Mouse (Mus musculus): ENCODE data around the gene Tsc22d4.
"Not testable (repeated sequence)": the region's sequence is repeated elsewhere in the genome, so short reads cannot be mapped to it uniquely, and the experiment has no call there.

The Tsc22d4 gene

DNA sequence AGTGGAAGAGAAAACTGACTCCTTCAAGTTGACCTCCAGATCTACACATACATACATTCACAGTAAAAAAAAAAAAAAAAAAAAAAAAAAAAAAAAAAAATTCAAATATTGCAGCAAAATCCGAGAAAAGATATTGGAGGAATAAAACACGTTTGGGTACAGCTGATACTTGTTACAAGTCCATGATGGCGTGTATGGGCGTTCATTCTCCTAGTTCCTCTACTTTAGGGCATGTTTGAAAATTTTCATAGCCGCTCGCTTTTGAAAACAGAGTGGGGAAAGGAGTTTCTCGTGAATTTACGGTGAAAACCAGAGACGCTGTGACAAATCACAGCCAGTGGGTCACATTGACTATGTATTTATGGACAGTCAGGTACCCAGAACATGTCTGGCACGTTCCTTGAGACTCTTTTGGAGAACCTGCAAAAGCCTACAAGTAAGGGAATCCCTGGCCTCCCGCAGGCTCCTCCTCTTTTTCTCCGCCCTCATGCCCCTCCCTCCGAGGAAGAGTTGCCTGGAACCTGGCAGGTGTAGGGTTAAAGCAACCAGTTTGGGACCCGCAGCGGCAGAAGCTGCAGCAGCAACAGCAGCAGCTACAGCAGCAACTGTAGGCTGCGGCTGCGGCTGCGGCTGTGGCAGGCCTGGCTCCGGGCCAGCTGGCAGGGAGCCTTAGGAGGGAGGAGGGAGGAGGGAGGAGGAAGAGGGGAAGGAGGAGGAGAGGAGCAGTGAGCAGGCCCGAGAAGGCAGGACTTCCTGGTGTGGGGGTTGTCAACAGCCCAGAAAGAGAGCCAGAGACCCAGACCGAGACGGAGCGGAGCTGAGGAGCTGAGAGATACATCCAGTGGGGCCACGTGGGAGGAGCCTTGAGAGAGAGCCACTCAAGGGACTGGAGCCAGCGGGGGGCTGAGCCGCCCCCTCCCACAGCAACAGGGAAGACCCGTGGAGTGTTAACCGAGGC lies at the start of gene Tsc22d4:
TSS of gene Tsc22d4 (plus strand) at position 517 of the 958 bp plus-strand sequence.
- DNase-seq, result peak; percentile 91

DNA sequence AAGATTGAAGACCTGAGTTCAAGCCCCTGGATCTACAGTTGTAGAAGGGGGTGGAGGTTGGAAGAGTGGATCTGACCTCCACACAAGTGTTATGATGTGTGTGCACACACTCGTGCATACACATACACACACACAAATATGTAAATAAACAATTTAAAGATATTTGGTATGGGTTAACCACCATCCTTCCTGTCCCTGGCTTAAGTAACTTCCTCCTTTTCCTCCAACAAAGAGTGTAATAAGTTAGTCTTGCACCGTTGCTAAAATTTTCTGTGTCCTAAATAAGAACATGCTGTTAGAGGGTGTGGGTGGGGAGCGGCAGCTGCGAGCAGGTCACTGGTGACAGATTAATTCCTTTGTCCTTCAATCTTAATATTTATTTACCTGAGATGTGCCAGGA lies 49.6 kb upstream of the Tsc22d4 start:
- DNase-seq, result no peak

DNA sequence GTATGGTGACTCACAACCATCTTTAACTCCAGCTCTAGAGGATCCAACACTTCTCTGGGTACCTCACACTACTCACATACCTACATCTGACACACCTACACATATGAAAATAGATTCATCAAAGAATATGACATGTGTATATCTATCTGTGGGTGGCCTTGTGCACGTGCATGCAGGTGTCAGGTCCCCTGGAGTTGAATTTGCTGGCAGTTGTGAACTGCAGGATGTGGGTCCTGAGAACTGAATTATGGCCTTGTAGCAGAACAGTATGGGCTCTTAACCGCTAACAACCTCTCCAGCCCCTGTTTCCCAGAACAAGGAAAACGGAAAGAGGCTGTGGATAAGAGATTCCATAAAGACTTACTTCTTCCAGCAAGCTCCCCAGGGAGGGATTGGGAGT lies 46.5 kb upstream of the Tsc22d4 start:
- DNase-seq, result no peak

GRCm38 (mm10) chr5:137699850-137700249 lies 45.7 kb upstream of the Tsc22d4 start:
- no peak for DNase-seq

DNA sequence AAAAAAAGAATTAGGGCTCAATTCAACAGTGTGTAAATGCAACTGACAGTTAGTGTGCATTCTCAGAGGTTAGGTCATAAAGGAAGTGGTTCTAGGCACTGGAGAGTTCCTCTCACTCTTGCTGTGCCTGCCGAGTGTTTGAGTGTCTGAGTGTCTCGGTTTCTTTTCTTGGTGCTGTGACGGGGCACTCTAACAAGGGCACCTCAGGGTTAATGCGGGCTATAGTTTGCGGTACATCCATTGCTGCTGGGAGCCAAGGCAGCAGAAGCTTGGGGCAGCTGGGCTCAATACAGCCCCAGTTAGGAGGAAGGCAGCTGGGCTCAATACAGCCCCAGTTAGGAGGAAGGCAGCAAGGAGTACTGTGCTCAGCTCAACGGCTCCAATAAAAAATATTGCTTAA lies 40.3 kb upstream of the Tsc22d4 start:
- no peak for DNase-seq

GRCm38 (mm10) chr5:137706913-137707633 lies 38.5 kb upstream of the Tsc22d4 start:
- DNase-seq, result peak; percentile 51

GRCm38 (mm10) chr5:137713454-137713853 lies 32.1 kb upstream of the Tsc22d4 start:
- DNase-seq, result no peak

GRCm38 (mm10) chr5:137715685-137716084 lies 29.8 kb upstream of the Tsc22d4 start:
- DNase-seq, result no peak

- DNase-seq, result no peak
Observed at GRCm38 (mm10) chr5:137718020-137718790, 27.3 kb upstream of the Tsc22d4 start.

DNA sequence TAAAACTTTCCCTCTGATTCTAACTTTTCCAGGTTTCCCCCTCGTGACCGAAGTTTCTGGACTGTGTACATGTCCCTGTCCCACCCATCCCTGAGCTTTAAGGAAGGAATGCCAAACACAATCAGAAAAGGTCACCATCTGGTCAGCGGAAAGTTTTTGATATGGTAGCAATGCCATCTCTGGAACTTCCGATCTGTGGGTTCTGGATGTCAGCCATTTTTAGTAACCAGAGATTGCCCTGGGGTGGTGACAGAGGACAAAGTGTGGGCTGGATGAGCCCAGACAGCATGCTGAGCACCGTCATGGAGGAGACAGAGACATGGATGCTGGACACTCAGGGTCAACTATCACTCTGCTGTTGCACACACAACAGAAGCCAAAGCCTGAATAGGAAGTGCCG lies 26.4 kb upstream of the Tsc22d4 start:
- no peak for DNase-seq

DNA sequence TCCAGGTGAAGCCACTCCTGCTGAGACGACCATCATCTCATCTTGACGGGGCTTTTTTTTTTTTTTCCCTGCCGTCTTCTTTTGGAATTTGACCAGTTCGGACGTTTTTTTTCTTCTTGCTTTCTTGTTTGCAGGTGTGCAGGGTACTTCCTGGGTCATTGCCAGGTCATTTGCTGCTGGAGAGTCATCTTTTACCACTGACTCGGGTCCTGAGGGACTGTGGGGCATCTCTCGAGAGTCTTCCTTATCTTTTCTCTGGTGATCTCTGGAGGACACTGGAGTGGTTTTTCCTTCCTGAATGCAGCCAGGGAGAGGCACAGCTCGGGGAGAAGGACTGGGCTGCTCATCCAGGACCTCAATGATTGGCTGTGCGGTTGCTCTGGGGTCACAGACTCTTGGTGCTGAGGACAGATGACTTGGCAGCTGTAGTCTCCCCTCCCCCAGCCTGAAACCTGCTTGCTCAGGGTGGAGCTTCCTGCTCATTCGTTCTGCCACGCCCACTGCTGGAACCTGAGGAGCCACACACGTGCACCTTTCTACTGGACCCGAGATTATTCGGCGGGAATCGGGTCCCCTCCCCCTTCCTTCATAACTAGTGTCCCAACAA lies 24.9 kb upstream of the Tsc22d4 start:
- DNase-seq, result not testable (repeated sequence)

DNA sequence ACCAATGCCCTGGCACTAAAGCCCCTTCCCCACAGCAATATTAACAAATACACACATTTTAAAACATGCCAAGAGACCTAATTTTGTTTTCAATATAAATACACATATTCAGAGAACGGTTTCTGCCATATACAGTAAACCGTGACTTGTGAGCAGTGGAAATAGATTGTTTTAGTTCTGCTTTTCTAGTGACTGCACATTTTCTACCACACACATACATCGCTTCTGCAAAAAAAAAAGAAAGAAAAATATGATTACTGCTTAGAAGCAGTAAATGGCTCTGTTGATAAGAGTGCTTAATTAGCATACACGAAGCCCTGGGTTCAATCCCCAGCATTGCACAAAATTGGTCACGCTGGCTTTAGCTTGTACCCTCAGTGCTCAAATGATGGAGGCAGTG lies 21.7 kb upstream of the Tsc22d4 start:
- DNase-seq, result no peak

DNA sequence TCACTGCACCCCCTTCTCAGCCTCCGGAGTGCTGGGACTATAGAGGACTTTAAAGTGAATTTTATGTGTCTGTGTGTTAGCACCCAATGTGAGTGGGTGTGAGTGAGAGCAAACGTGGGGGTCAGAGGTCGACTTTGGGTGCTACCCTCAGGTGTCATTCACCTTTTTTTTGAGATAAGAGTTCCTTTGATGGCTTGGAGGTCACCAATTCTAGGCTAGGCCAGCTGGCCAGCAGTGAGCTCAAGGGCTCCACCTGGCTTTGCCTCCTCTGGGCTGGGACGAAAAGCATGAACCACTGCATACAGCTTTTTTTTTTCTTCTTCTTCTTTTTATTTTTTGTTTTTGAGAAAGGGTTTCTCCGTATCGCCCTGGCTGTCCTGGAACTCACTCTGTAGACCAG lies 18.8 kb upstream of the Tsc22d4 start:
- DNase-seq, result no peak

GRCm38 (mm10) chr5:137733638-137734288 lies 11.8 kb upstream of the Tsc22d4 start:
- DNase-seq, result no peak

DNA sequence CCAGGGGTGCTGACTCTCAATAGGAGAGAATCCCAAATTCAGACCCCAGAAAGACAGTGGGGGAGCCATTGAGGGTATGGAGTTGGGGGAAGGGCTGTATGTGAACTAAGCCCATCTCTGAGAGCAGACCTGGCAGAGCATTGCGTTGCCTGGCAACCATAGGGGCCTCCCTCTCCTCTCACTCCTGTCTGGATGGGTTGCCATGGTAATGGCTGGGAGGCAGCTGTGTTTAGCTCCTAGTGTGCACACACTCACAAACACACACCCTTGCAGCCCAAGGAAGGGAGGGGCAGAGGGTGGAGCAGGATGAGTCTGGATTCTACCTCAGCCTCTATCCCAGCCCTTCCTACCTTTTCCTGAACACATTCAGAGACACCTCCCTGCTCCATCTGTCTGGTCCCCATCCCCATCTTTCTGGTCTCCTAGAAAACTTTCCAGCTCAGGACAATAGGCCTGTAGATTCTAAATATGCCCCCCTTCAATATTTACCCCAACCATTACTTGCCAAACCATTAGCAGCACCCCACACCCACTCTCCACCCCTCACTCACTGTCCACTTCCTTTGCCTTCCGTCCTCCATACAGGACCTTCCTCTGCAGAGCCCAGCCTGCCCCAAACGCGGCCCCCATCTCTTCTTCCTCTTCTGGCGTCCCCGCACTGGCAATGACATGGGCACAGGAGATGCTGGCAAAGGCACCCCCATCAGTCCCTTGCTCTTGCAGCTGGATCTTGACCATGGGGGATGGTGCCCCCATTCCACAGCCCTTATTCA lies 11.1 kb upstream of the Tsc22d4 start:
- no peak for DNase-seq

DNA sequence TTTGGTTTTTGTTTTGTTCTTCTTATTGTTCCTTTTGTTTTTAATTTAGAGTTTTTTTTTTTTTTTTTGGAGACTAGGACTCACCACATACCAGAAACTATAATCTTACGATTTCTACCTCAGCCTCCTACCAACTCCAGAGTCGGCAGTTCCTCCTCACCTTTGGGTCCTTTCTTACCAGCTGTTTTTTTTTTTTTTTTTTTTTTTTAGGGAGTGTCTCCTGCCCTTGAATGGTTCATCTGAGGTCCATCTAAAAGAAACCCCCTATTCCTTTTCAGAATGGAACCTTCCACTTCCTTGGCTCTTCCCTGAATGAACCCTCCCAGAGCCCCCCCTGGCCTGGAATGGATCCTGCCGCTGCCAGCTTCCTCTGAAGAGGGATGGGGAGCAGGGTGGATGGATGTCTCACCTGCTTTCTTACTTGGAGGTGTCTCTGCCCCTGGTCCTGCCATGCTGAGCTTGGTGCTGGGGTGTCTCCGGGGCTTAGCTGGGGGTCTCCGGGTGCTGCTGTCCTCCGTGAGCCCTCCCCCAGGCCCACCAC lies 8.1 kb upstream of the Tsc22d4 start:
- DNase-seq, result no peak

- no peak for DNase-seq
Observed at GRCm38 (mm10) chr5:137738516-137738915, 7.0 kb upstream of the Tsc22d4 start.

- peak; percentile 44 for DNase-seq
Observed at GRCm38 (mm10) chr5:137739471-137739870, 6.1 kb upstream of the Tsc22d4 start.

- no peak for DNase-seq
Observed at GRCm38 (mm10) chr5:137740506-137740905, 5.0 kb upstream of the Tsc22d4 start.

- peak; percentile 87 for DNase-seq
Observed at GRCm38 (mm10) chr5:137741023-137741931, 4.3 kb upstream of the Tsc22d4 start, which contains the start of gene Nyap1. TSS of gene Nyap1 (minus strand) at chr5:137741607.
